Mouse (Mus musculus) olfactory bulb, adult 2 months (tissue): ENCODE measurements around the gene Lactb.

Experiments used
- CTCF ChIP-seq: fragments of 200-500 bp; IDR thresholded peaks from 2 replicates; pipeline ENCODE4 v1.5.1; 2012; ENCODE audit warnings: low read depth, mild to moderate bottlenecking, low read length, moderate library complexity; ENCODE audit not compliant: insufficient read depth
- POLR2A ChIP-seq: fragments of 200-500 bp; IDR thresholded peaks from 2 replicates; pipeline ENCODE4 v1.6.1; 2012; ENCODE audit warnings: mild to moderate bottlenecking, low read depth, low read length, moderate library complexity; ENCODE audit not compliant: insufficient read depth

DNA sequence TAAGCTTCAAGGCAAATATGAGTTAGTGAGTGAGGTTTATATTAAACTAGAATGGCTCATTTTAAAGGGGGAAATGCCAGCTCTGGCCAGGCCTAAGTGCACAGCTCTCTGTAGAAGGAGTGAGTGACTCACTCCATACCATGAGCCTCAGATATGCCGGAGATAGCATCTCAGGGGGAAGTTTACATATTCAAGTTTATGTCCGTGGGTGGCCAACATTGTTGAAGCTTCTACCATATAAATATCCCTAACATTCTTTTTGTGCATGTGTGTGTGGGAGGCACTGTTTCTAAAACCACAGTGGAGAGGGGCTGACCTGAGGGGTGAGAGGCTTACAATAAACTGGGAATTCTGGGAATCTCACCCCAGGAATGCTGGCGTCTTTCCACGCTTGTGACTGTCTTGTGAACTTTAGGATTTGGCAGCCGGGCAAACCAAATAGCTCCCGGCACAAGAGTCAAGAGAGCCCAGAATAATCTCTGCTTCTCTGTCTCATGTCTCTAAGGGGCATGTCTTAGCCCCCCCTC, 13.7 kb upstream of the Lactb start:
- TF ChIP-seq CTCF = no peak
- TF ChIP-seq POLR2A = no peak
